Mouse (Mus musculus): ENCODE data around the gene Eif2b3.

Eif2b3 gene

DNA sequence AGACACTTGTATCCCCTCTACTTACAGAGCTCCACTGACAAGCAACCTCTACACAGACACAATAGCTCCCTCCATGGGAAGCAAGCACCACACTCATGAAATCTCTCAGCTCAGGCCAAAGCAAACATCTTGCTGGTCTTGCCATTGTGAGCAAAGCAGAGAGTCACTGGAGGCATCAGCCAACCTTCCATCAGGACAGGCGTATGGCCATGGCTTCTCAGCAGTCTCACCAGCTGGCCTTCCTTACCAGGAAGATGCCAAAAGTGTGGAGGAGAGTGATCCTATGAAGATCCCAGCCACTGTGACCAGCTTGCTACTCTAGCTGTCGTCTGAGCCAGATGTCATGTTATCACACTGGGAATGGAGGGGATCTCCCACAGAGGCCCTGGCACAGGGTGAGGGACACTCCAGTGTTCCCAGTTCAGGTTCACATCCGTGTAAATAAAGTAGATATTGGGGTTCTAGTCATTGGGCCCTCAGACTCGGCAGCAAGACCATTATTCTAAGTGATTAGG lies 4.2 kb upstream of the Eif2b3 start:
- DNase-seq (ENCODE audit: inconsistent age in 2 of 2, low spot score in 1 of 2) = no peak

DNA sequence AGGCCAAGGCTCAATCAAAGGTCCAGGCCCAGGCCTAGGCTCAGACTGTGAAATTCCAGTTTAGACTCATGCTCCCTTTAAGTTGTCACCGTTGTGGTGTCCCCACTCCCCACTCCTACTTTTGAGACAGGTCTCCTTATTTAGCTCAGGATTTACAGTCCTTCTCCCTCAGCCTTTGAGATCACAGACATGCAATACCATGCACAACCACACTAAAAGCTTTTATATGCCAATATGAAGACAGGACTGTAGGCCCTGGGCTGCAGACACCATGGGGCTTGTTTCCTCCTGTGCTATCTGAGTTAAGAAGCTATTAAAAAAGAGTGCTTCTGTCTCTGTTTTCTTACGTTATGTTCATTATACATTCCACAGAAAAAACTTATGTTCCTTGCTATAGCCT lies 1.5 kb upstream of the Eif2b3 start:
- no peak for DNase-seq (ENCODE audit: inconsistent age in 2 of 2, low spot score in 1 of 2)

DNA sequence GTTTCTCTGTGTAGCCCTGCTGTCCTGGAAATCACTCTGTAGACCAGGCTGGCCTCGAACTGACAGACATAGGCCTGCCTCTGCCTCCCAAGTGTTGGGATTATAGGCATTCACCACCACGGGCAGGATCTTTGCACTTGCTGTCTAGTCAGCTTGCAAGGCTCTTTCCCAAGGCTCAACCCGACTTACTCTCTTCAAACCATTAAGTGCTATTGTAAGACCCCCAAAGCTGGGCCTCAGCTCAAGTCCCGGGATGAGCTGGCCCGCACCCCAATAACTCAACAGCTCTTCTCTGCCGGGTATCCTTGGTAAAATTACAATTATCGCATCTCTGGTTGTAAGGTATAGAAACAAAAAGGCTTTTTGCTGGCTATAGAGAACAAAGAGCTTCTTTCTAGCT lies 875 bp upstream of the Eif2b3 start:
- no peak for DNase-seq (ENCODE audit: inconsistent age in 2 of 2, low spot score in 1 of 2)

DNA sequence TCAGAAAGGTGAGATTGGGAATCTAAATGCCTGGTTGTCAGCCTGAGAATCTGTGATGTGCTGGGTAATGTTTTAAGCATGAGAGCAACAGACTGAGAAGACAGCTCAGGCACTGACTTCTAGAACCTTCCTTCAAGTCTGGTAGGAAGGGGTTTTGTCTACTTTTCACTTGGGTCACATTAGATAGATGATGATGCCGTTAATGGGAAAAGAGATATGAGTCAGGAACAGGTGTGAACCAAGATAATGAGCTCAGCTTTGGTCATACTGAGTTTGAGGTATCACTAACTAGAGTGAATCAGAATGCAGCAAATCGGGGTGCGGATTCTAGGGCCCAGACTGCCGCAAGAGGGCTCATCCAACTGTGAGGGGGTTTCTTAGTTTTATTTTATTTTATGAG lies 4.3 kb downstream of the Eif2b3 start:
- no peak for DNase-seq (ENCODE audit: inconsistent age in 2 of 2, low spot score in 1 of 2)

DNA sequence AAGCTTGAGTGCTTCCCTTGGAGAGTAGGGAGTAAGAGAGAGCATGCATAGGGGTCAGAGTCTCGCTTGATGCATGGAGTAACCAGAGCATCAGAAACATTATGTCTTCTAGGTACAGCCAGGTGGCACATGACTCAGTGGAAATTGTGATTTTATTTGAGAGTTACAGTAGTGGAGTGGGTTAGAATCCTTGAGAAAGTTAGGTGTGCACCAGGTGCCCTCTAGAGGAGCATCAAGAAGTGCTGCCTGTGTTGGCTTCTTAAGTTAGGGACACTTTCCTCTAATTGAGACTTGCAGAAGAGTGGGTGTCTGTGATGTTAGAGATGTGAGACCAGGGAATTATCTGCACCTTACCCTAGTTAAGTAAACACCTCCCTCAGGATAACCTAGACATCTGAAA lies 11.9 kb downstream of the Eif2b3 start:
- no peak for DNase-seq (ENCODE audit: inconsistent age in 2 of 2, low spot score in 1 of 2)

DNA sequence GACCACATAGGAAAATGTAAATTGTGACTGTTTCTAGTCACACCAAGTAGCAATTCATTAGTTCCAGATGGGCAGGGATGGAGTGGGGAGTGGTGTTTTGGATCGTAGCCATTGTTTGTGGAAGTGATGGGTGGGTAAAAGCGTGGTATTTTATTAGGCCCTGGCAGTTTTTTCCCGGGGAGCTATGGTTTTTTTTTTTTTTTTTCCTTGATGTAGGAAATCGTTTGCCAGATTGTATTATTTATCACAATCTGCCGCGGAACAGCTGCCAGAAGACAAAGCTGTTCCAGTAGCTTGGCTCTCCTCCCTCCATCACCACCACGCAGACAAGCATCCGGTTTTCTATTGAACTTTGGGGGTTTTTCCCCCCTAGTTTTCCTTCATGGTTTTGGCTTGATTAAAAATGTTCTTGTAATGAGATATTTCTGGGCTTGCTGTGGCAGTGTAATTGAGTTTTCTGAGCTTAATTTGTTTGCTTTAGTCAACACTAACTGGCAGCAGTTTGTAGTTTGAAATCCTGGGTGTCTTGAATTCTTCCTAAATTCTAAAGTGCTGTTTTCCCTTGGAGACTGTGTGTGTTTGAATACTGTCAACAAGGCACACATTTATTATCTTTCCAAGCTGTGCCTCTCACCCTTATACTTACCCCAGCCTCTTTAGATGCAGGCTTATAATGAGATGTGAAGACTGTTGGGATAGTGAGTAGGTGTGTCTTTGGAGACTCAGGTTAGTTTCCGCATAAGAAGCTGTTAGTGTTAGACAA lies 20.9 kb downstream of the Eif2b3 start:
- DNase-seq (ENCODE audit: inconsistent age in 2 of 2, low spot score in 1 of 2) = peak; percentile 42 to 76

DNA sequence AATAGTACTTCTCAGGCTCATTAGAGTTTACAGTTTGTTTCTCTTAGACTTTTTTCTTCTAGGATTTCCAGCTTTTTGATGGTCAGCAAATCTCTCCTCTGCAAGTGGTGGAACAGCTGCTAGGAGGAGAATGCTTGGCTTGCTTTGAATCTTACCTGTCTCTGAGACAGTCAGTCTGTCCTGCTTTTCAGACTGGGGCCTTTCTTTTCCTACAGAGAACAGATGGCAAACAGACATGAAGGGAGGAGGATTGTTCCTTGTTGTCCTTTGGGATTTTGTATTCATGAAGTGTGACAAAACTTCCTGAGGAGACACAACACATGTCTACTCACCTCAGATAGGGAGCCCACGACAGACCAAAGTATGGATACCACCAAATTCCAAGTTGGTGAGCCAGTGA lies 21.6 kb downstream of the Eif2b3 start:
- DNase-seq (ENCODE audit: inconsistent age in 2 of 2, low spot score in 1 of 2) = no peak

DNA sequence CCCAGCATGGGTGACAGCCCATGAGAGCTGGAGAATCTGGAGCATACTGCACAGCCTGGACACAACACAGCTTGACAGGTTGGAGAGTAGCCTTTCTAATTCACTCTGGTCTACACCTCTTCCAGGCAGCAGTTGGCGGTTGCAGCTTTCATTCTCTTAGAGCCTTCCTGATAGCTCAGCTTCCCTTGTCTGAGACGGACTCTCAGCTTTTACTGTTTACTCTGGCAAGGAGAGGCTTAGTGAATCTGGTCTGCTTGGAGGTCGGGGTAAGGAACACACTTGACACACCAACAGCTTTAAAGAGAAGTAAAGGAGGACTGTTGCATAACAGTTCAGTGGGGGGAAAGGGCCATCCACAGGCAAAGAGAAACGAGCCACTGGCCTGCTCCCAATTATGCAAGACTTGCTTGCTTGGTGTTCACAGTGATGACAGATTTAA lies 22.1 kb downstream of the Eif2b3 start:
- DNase-seq (ENCODE audit: inconsistent age in 2 of 2, low spot score in 1 of 2) = peak; percentile 71 to 91

DNA sequence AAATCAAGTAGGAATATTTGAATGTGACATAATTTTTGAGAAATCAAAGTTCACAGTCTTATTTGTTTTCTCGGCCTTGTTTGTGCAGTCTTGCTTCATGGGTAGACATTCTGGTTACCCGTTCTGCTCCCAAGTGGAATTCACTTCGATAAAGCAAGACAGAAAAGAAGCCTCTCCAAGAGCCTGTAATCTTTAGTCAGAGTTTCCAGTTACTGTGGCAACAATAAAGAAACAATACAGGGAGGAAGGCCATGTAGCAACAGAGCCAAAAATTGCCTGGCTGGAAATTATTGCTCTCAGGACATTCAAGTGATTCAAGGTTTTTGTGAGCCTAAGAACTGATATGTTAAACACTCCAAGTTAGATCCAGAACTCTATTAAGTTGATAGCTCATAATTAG lies 29.6 kb downstream of the Eif2b3 start:
- DNase-seq (ENCODE audit: inconsistent age in 2 of 2, low spot score in 1 of 2) = peak; percentile 41 to 81

DNA sequence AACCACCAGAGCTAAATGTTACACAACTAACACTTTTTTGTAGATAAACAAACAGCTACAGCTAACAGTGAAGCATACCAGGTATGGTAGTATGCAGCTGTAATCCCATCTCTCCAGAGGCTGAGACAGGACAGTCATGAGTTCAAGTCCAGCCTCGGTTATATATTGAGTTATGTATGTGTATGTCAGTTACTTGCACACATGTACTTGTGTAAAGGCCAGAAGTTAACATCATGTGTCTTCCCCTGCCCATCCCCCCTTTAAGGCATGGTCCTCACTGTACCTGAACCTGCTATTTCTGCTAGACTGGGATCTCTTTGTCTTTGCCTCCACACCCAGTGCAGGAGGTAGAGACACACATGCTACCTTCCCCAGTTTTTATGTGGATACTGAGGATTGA lies 30.3 kb downstream of the Eif2b3 start:
- DNase-seq (ENCODE audit: inconsistent age in 2 of 2, low spot score in 1 of 2) = peak in 1 of 2 experiments; percentile 53

DNA sequence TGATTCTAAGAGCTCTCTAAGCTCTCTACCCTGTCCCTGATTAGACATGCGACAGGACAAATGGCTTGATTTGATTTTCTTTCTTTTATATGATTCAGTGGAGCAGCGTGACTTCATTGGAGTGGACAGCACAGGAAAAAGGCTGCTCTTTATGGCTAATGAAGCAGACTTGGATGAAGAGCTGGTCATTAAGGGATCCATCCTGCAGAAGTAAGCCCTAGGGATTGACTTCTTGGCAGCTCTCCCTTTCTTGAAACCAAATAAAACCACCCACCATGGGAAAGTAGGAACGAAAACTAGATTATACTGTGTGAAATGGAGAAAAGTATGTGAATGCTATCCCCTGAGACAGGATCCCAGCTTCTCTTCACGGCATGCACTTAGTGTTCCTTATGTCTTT lies 33.4 kb downstream of the Eif2b3 start:
- DNase-seq (ENCODE audit: inconsistent age in 2 of 2, low spot score in 1 of 2) = peak in 1 of 2 experiments; percentile 54

DNA sequence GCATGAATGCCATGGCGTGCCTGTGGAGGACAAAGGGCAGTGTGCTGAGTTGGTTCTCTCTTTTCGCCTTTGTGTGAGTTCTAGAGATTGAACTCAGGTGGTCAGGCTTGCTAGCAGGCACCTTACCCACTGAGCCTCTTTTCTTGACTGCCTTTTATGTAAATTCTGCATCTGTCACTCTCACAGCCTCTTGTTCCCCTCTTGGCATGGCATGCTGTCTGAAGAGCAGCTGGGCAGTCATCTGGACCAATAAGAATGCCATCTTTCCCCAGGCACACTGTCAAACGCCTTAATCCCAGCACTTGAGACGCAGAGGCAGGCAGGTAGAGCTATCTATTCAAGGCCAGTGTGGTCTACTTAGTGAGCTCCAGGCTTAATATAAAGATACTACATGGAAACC lies 34.8 kb downstream of the Eif2b3 start:
- no peak for DNase-seq (ENCODE audit: inconsistent age in 2 of 2, low spot score in 1 of 2)

DNA sequence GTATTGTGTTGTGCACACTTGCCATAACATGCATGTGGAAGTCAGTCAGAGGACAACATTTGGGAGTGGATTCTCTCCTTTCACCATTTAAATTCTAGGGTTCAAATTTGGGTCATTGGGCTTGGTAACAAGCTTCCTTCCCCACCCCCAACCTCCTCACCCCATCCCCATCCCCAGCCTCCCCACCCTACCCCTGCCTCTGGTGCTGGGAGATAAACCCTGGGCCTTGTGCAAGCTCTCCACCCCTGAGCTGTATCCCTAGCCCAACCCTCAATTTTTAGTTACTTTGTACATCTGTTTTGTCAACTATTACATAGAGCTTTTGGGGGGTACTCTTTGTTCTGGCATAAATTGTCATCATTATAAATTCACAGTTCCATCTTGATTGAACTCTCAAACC lies 36.9 kb downstream of the Eif2b3 start:
- no peak for DNase-seq (ENCODE audit: inconsistent age in 2 of 2, low spot score in 1 of 2)

DNA sequence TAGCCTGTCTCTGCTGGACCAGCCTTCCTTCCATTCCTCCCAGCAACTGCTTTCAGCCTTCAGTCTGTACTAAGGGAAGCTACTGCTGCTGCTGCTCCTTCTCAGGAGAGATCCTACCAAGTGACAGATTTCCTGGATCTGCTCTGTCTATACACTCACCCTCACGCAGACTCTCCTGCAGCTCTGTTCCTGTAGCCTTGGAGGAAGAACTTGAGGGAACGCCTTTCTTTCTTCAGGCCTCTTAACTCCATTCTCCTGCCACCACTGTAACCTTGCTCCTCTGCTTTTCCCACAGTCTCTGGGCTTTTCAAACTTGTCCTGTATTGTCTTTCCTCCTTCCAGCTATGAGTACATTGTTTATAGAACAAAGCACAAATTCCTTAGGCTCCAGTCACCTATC lies 37.3 kb downstream of the Eif2b3 start:
- DNase-seq (ENCODE audit: inconsistent age in 2 of 2, low spot score in 1 of 2) = no peak

DNA sequence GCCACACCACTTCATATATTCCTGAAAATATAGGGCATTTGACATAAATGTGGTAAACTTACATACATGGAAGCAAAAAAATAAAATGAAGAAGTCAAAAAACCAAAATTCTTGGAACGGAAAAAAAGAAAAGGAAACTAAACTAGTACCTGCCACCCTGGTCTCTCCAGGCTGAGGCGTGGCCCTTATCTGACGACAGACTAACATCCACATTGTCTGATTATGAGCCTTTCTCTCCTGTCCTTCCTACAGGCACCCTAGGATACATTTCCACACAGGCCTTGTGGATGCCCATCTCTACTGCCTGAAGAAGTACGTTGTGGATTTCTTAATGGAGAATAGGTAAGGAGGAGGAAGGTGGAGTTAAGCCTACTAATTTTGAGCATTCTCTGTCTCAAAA lies 39.3 kb downstream of the Eif2b3 start:
- no peak for DNase-seq (ENCODE audit: inconsistent age in 2 of 2, low spot score in 1 of 2)

DNA sequence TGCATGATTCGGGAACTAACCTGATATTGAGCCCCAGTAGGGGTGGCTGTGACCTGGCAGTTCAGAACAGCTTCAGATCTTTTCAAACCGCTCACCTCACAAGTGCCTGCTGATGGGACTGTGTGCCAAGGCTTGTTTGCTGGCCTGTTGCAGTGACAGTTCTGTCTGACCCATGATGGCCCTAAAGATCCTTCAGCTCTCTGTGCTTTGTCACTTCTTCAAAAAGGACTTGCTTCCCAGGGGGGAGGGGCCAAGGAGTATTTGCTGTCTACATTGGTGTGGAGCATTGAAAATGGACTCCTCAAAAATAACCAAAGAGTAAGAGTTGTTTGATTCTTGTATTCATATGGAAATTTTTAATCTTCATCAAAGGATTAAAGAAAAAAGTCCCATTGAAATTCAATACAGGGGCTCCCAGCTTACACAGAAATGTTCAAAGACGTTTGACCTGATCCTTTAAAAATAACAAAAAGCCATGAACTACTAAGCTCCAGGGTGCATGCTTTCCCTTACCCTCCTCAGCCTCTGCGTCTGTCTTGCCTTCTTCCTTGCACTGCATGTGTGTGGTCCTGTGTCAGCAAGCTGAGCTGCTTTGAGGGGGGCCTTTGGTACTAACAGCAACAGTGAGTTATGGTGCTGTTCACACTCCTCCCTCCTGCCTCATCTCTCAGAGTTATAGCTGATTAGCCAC lies 43.6 kb downstream of the Eif2b3 start:
- DNase-seq (ENCODE audit: inconsistent age in 2 of 2, low spot score in 1 of 2) = no peak

DNA sequence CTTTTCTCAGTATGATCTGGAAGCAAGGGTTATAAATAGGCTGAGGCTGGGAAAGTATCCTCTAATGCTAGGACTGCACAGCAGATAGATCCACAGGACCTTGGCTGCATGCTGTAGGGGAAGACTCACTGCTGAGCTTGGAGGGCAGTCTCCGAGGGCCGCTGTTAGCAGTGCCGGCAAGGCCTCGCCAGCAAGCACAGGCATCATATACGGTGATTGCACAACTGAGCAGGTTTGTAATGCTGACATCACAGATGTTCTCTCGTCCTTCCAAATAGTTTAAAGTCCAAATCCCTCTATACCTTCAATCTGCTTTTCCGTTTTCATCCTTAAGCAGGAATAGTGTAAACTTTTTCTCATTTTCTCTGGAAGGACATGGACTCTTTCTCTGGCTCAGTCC lies 48.8 kb downstream of the Eif2b3 start:
- DNase-seq (ENCODE audit: inconsistent age in 2 of 2, low spot score in 1 of 2) = no peak

DNA sequence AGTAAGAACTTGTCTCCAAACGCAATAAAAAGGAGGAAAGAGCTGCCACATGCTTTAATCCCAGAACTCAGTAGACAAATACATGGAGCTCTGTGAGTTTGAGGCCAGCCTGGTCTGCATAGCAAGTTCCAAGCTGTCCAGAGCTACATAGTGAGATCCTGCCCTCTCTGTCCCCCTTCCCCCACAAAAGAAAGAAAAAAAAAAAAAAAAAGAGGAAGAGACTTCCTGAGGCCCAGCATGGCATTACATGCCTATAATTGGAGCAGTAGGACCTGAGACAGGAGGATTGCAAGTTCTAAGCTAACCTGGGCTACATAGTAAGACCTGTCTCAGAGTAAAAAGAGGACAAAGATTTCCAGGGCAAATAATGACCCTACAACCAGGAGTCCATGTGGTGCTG lies 50.4 kb downstream of the Eif2b3 start:
- DNase-seq (ENCODE audit: inconsistent age in 2 of 2, low spot score in 1 of 2) = no peak

DNA sequence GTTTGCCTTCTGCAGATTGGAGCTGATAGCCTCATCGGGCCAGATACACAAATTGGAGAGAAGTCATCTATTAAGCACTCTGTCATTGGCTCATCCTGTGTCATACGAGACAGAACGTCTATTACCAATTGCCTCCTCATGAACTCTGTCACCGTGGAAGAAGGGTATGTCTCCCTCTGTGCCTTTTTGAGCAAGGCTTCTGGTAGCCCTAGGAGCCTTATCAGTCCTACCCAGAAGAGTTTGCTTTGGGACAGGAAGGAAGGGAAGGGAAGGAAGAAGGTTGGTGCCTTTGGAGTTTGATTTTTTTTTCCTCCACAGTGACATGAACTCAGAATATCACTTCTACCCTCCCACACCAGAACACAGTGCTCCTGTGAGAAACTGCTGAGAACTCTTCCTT lies 51.4 kb downstream of the Eif2b3 start:
- no peak for DNase-seq (ENCODE audit: inconsistent age in 2 of 2, low spot score in 1 of 2)

DNA sequence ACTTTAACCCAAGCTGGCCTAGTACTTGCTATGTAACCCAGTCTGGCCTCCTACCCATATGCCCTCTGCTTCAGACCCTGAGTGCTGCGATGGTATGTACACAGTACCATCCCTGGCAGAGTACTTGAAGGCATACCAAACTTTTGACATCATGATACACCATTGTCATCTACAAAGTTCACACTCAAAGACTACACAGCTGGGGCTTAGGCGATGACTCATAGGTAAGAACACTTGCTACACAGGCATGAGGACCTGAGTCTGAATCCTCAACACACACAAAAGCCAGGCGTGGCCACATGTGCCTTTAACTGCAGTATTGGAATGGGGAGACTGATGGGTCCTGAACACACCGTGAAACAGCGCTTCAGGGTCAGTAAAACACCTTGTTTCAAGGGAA lies 52.0 kb downstream of the Eif2b3 start:
- no peak for DNase-seq (ENCODE audit: inconsistent age in 2 of 2, low spot score in 1 of 2)

DNA sequence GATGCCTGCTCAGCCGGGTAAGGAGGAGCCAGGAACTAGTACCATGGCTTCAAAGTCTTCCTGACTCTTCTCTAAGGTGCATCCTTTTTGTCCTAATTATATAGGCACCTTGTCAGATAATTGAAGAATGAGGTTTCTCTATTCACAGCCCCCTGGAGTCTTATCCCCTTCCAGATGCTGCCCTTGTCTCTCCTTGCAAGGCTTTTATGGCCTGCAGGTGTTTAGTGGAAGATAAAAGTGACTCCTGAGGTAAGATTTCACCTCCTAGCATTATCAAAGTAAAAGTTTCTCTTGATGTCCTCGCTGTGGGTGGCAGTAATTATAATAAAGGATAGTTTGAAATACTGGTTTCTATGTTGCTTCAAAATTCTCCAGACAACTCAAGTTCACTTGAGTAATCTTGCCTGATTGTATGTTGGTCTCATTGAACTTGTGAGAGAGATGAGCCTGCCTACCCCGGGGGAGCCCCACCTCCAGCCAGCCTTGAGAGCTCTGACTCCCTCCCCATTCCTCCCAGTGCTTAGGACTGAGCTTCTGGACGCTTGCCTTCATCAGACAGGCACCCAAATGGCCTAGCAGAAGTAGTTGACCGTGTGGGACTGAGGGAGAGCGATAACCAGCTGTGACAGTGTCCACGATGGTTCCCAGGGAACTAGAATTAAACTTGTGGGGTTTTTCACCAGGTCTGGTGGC lies 68.9 kb downstream of the Eif2b3 start:
- DNase-seq (ENCODE audit: inconsistent age in 2 of 2, low spot score in 1 of 2) = peak in 1 of 2 experiments; percentile 70

DNA sequence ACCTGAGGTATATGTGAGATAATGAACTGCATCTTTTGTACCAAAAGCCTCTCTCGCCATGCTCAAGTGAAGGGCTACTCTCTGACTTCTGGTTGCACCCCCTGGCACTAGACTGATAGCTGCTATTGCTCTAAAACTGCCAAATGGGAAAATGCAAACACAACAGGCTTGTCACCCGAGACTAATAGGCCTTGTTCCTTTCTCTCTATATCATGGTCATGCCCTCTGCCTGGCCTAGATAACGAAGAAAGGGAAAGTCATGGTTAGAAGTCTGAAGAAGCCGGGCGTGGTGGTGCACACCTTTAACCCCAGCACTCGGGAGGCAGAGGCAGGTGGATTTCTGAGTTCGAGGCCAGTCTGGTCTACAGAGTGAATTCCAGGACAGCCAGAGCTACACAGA lies 71.4 kb downstream of the Eif2b3 start:
- no peak for DNase-seq (ENCODE audit: inconsistent age in 2 of 2, low spot score in 1 of 2)

All from adrenal gland, adult (tissue).